Mouse (Mus musculus) midbrain, embryonic 14.5 days (tissue): ENCODE data around the gene Gpr4. TPM values are rescaled to one million over a fixed set of nuclear protein-coding genes. Genes with fewer than 3 reads are reported as not detected.

Experiments
- microRNA counts: library from miRNA; unstranded; fragments of <30 nt; microRNA quantifications from one replicate; lab custom pipeline; 2016
- microRNA-seq: library from miRNA; unstranded; fragments of <30 nt; microRNA quantifications from one replicate; pipeline ENCODE4, GENCODE M21; 2016
- polyA plus RNA-seq: library from polyadenylated mRNA; unstranded; fragments of >200 nt; fragmentation: Nextera tagmentation; extraction: Ambion mirVana; gene quantifications from 2 replicates; pipeline ENCODE4 v1.2.1, GENCODE M21; 2014

Gpr4 gene
- polyA plus RNA-seq, 1 experiment from 2014 or later: 2.5 TPM

MicroRNA genes within 50 kb of the gene (microRNA counts, 519-probe panel; counts per million panel counts)
- not detected for microRNA mmu-miR-330 (lab: Ali Mortazavi, UCI)

Small RNAs within 50 kb of the gene (microRNA-seq; reads per million reads assigned to microRNA genes)
- 663 reads per million, percentile 77 among the genes with 10 or more reads in this experiment for gene Mir330

Other genes starting within 250 kb of the Gpr4 start
- gene Nanos2, start 225.1 kb upstream of the Gpr4 start, polyA plus RNA-seq: 0.58 and 0.86 TPM in 2 replicates
- gene Mypop, start 221.3 kb upstream of the Gpr4 start, polyA plus RNA-seq: 4.2 and 4.8 TPM in 2 replicates
- gene Irf2bp1, start 208.5 kb upstream of the Gpr4 start, polyA plus RNA-seq: 30.8 and 34.2 TPM in 2 replicates
- gene Foxa3, start 189.0 kb upstream of the Gpr4 start, polyA plus RNA-seq: not detected in 2 replicates
- gene Sympk, start 188.2 kb upstream of the Gpr4 start, polyA plus RNA-seq: 18.1 and 28.1 TPM in 2 replicates
- gene Rsph6a, start 157.8 kb upstream of the Gpr4 start, polyA plus RNA-seq: 0.12 and 0.21 TPM in 2 replicates
- gene Dmwd, start 136.3 kb upstream of the Gpr4 start, polyA plus RNA-seq: 33.2 and 39.2 TPM in 2 replicates
- 9.8 and 13.2 TPM in 2 replicates for gene Dmpk, start 128.7 kb upstream of the Gpr4 start, polyA plus RNA-seq
- gene Six5, start 117.9 kb upstream of the Gpr4 start, polyA plus RNA-seq: 1.5 and 2.5 TPM in 2 replicates
- gene Gm4969, start 94.2 kb upstream of the Gpr4 start, polyA plus RNA-seq: 5.2 and 5.8 TPM in 2 replicates
- gene Fbxo46, start 92.7 kb upstream of the Gpr4 start, polyA plus RNA-seq: 11.3 and 13.8 TPM in 2 replicates
- 18.5 and 20.0 TPM in 2 replicates for gene Qpctl, start 63.2 kb upstream of the Gpr4 start, polyA plus RNA-seq
- gene Snrpd2, start 62.8 kb upstream of the Gpr4 start, polyA plus RNA-seq: 112 and 130 TPM in 2 replicates
- 2.6 and 3.1 TPM in 2 replicates for gene Gipr, start 46.4 kb upstream of the Gpr4 start, polyA plus RNA-seq
- 2.6 and 9.3 TPM in 2 replicates for gene Eml2, start 36.1 kb upstream of the Gpr4 start, polyA plus RNA-seq
- gene Opa3, start 15.8 kb downstream of the Gpr4 start, polyA plus RNA-seq: 33.2 and 35.0 TPM in 2 replicates
- 28.9 and 29.1 TPM in 2 replicates for gene Vasp, start 59.3 kb downstream of the Gpr4 start, polyA plus RNA-seq
- gene Ppm1n, start 67.5 kb downstream of the Gpr4 start, polyA plus RNA-seq: 0.62 and 1.2 TPM in 2 replicates
- gene Rtn2, start 70.1 kb downstream of the Gpr4 start, polyA plus RNA-seq: 100.0 and 101 TPM in 2 replicates
- gene Fosb, start 97.5 kb downstream of the Gpr4 start, polyA plus RNA-seq: not detected in 2 replicates
- 78.9 and 97.7 TPM in 2 replicates for gene Ercc1, start 132.2 kb downstream of the Gpr4 start, polyA plus RNA-seq
- gene Cd3eap, start 146.9 kb downstream of the Gpr4 start, polyA plus RNA-seq: 16.4 and 18.9 TPM in 2 replicates
- gene Ppp1r13l, start 147.2 kb downstream of the Gpr4 start, polyA plus RNA-seq: 1.6 and 1.9 TPM in 2 replicates
- gene Ercc2, start 169.5 kb downstream of the Gpr4 start, polyA plus RNA-seq: 21.6 and 27.9 TPM in 2 replicates
- 0.36 and 0.59 TPM in 2 replicates for gene Klc3, start 191.6 kb downstream of the Gpr4 start, polyA plus RNA-seq
- gene Ckm, start 192.2 kb downstream of the Gpr4 start, polyA plus RNA-seq: 0.35 TPM in 1 of 2 replicates, not detected in the other
- gene Mark4, start 246.3 kb downstream of the Gpr4 start, polyA plus RNA-seq: 18.8 and 20.3 TPM in 2 replicates